Mouse (Mus musculus): ENCODE results near the gene Map4k4. TPM values are rescaled to one million over a fixed set of nuclear protein-coding genes. Genes with fewer than 3 reads are reported as not detected.

Gene Map4k4
- polyA plus RNA-seq, 1 experiment from 2014 or later: 22.9 TPM

GRCm38 (mm10) chr1:40007962-40008471 is 107.3 kb downstream of the Map4k4 start:
- H3K36me3 ChIP-seq: peaks cover 87% of the 10 kb centered on the region
- H3K4me3 ChIP-seq: no peak overlapping the region
- H3K9ac ChIP-seq: no peak overlapping the region
- 76% methylated on average over 17 of the region's 17 CpGs for WGBS
- H3K9me3 ChIP-seq (replicated peaks): no peaks in the 10 kb centered on the region
- no peak overlapping the region for H3K27ac ChIP-seq
- H3K27me3 ChIP-seq: no peaks in the 10 kb centered on the region
- no peak for ATAC-seq (replicated peaks; ENCODE audit: insufficient number of reproducible peaks, insufficient read depth, low FRiP score, low read depth)
- no peak overlapping the region for H3K4me2 ChIP-seq
- H3K4me1 ChIP-seq (replicated peaks): no peaks in the 10 kb centered on the region

- H3K27me3 ChIP-seq: no peaks in the 10 kb centered on the region
- H3K4me3 ChIP-seq: no peak overlapping the region
- no peak overlapping the region for H3K27ac ChIP-seq
- H3K36me3 ChIP-seq: peaks cover 95% of the 10 kb centered on the region
- H3K9me3 ChIP-seq (replicated peaks): no peaks in the 10 kb centered on the region
- WGBS: 93% methylated on average over 8 of the region's 8 CpGs
- no peaks in the 10 kb centered on the region for H3K4me1 ChIP-seq (replicated peaks)
- no peak for ATAC-seq (replicated peaks; ENCODE audit: insufficient number of reproducible peaks, insufficient read depth, low FRiP score, low read depth)
- no peak overlapping the region for H3K9ac ChIP-seq
- H3K4me2 ChIP-seq: no peak overlapping the region
These were observed 112.0 kb downstream of the Map4k4 start for GRCm38 (mm10) chr1:40012696-40013095.

- WGBS: 63% methylated on average over 7 of the region's 7 CpGs
- H3K36me3 ChIP-seq: peaks cover 96% of the 10 kb centered on the region
- no peaks in the 10 kb centered on the region for H3K4me1 ChIP-seq (replicated peaks)
- no peaks in the 10 kb centered on the region for H3K27me3 ChIP-seq
- no peak overlapping the region for H3K4me2 ChIP-seq
- H3K9ac ChIP-seq: no peak overlapping the region
- H3K4me3 ChIP-seq: no peak overlapping the region
- no peak for ATAC-seq (replicated peaks; ENCODE audit: insufficient number of reproducible peaks, insufficient read depth, low FRiP score, low read depth)
- no peaks in the 10 kb centered on the region for H3K9me3 ChIP-seq (replicated peaks)
- H3K27ac ChIP-seq: no peak overlapping the region
These were observed 114.5 kb downstream of the Map4k4 start for GRCm38 (mm10) chr1:40015066-40015678.

GRCm38 (mm10) chr1:40021617-40022016 is 120.9 kb downstream of the Map4k4 start:
- Histone ChIP-seq H3K4me2 (no peak overlapping the region), H3K4me3 (no peak overlapping the region), H3K27me3 (no peaks in the 10 kb centered on the region), H3K9me3 (replicated peaks) (no peaks in the 10 kb centered on the region), H3K9ac (no peak overlapping the region), H3K27ac (no peak overlapping the region), H3K4me1 (replicated peaks) (no peaks in the 10 kb centered on the region), H3K36me3 (peaks cover 93% of the 10 kb centered on the region)
- ATAC-seq (replicated peaks; ENCODE audit: insufficient number of reproducible peaks, insufficient read depth, low FRiP score, low read depth): no peak
- 93% methylated on average over 4 of the region's 4 CpGs for WGBS

GRCm38 (mm10) chr1:40022472-40023135 is 121.9 kb downstream of the Map4k4 start:
- 88% methylated on average over 9 of the region's 9 CpGs for WGBS
- no peaks in the 10 kb centered on the region for H3K4me1 ChIP-seq (replicated peaks)
- peaks cover 88% of the 10 kb centered on the region for H3K36me3 ChIP-seq
- no peaks in the 10 kb centered on the region for H3K9me3 ChIP-seq (replicated peaks)
- H3K27me3 ChIP-seq: no peaks in the 10 kb centered on the region
- no peak for ATAC-seq (replicated peaks; ENCODE audit: insufficient number of reproducible peaks, insufficient read depth, low FRiP score, low read depth)
- H3K27ac ChIP-seq: no peak overlapping the region
- H3K4me3 ChIP-seq: no peak overlapping the region
- no peak overlapping the region for H3K9ac ChIP-seq
- H3K4me2 ChIP-seq: no peak overlapping the region

GRCm38 (mm10) chr1:40023206-40023605 is 122.5 kb downstream of the Map4k4 start:
- Histone ChIP-seq H3K36me3 (peaks cover 86% of the 10 kb centered on the region), H3K4me1 (replicated peaks) (no peaks in the 10 kb centered on the region), H3K9me3 (replicated peaks) (no peaks in the 10 kb centered on the region), H3K4me2 (no peak overlapping the region), H3K4me3 (no peak overlapping the region), H3K27ac (no peak overlapping the region), H3K9ac (no peak overlapping the region), H3K27me3 (no peaks in the 10 kb centered on the region)
- no peak for ATAC-seq (replicated peaks; ENCODE audit: insufficient number of reproducible peaks, insufficient read depth, low FRiP score, low read depth)
- WGBS: 94% methylated on average over 15 of the region's 15 CpGs

GRCm38 (mm10) chr1:40023748-40024147 is 123.0 kb downstream of the Map4k4 start:
- Histone ChIP-seq H3K4me1 (replicated peaks) (no peaks in the 10 kb centered on the region), H3K36me3 (peaks cover 83% of the 10 kb centered on the region), H3K4me3 (no peak overlapping the region), H3K4me2 (no peak overlapping the region), H3K9ac (no peak overlapping the region), H3K27me3 (no peaks in the 10 kb centered on the region), H3K9me3 (replicated peaks) (no peaks in the 10 kb centered on the region), H3K27ac (no peak overlapping the region)
- ATAC-seq (replicated peaks; ENCODE audit: insufficient number of reproducible peaks, insufficient read depth, low FRiP score, low read depth): no peak
- WGBS: 49% methylated on average over 3 of the region's 3 CpGs

- Histone ChIP-seq H3K4me1 (replicated peaks) (no peaks in the 10 kb centered on the region), H3K9me3 (replicated peaks) (no peaks in the 10 kb centered on the region), H3K4me3 (no peak overlapping the region), H3K9ac (no peak overlapping the region), H3K27ac (no peak overlapping the region), H3K36me3 (peaks cover 75% of the 10 kb centered on the region), H3K4me2 (no peak overlapping the region), H3K27me3 (no peaks in the 10 kb centered on the region)
- WGBS: 90% methylated on average over 27 of the region's 27 CpGs
- ATAC-seq (replicated peaks; ENCODE audit: insufficient number of reproducible peaks, insufficient read depth, low FRiP score, low read depth): no peak
These were observed 124.0 kb downstream of the Map4k4 start for GRCm38 (mm10) chr1:40024554-40025320.

- no peak for ATAC-seq (replicated peaks; ENCODE audit: insufficient number of reproducible peaks, insufficient read depth, low FRiP score, low read depth)
- no peaks in the 10 kb centered on the region for H3K27me3 ChIP-seq
- H3K9ac ChIP-seq: no peak overlapping the region
- H3K27ac ChIP-seq: no peak overlapping the region
- peaks cover 68% of the 10 kb centered on the region for H3K36me3 ChIP-seq
- 90% methylated on average over 5 of the region's 5 CpGs for WGBS
- no peak overlapping the region for H3K4me3 ChIP-seq
- no peaks in the 10 kb centered on the region for H3K9me3 ChIP-seq (replicated peaks)
- H3K4me1 ChIP-seq (replicated peaks): no peaks in the 10 kb centered on the region
- no peak overlapping the region for H3K4me2 ChIP-seq
These were observed 124.7 kb downstream of the Map4k4 start for GRCm38 (mm10) chr1:40025416-40025815.

GRCm38 (mm10) chr1:40027116-40027620 is 126.5 kb downstream of the Map4k4 start:
- Histone ChIP-seq H3K4me3 (no peak overlapping the region), H3K36me3 (peaks cover 53% of the 10 kb centered on the region), H3K9me3 (replicated peaks) (no peaks in the 10 kb centered on the region), H3K27ac (no peak overlapping the region), H3K9ac (no peak overlapping the region), H3K4me1 (replicated peaks) (no peaks in the 10 kb centered on the region), H3K27me3 (no peaks in the 10 kb centered on the region), H3K4me2 (no peak overlapping the region)
- 71% methylated on average over 7 of the region's 7 CpGs for WGBS
- no peak for ATAC-seq (replicated peaks; ENCODE audit: insufficient number of reproducible peaks, insufficient read depth, low FRiP score, low read depth)

GRCm38 (mm10) chr1:40028207-40028998 is 127.7 kb downstream of the Map4k4 start:
- H3K27me3 ChIP-seq: no peaks in the 10 kb centered on the region
- H3K4me3 ChIP-seq: no peak overlapping the region
- no peaks in the 10 kb centered on the region for H3K9me3 ChIP-seq (replicated peaks)
- H3K36me3 ChIP-seq: peaks cover 41% of the 10 kb centered on the region
- peaks cover 2% of the 10 kb centered on the region; the same call in 1 of the 2 replicates for H3K4me1 ChIP-seq (replicated peaks)
- H3K9ac ChIP-seq: no peak overlapping the region
- H3K4me2 ChIP-seq: no peak overlapping the region
- WGBS: 76% methylated on average over 12 of the region's 12 CpGs
- no peak for ATAC-seq (replicated peaks; ENCODE audit: insufficient number of reproducible peaks, insufficient read depth, low FRiP score, low read depth)
- no peak overlapping the region for H3K27ac ChIP-seq

Data from heart, embryonic 15.5 days (tissue).